Mouse (Mus musculus): ENCODE measurements around the gene Otop2. TPM values are rescaled to one million over a fixed set of nuclear protein-coding genes. Genes with fewer than 3 reads are reported as not detected.

Gene Otop2
- polyA plus RNA-seq, 1 experiment from 2014 or later, result not detected

DNA sequence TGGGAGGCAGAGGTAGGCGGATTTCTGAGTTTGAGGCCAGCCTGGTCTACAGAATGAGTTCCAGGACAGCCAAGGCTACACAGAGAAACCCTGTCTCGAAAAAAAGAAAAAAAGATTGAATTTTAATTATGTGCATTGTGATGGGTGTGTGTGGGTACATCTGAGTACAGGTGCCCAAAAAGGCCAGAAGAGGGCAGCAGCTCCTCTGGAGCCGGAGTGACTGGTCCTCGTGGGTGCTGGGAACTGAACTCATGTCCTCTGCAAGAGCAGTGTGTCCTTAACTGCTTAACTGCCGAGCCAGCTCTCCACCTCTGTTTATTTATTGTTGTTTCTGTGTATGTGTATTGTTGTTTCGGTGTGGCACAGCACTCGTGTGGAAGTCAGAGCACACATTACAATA lies 70.9 kb downstream of the Otop2 start:
- 88% methylated on average over 7 of the region's 7 CpGs for WGBS
- no peak for ATAC-seq (replicated peaks)

DNA sequence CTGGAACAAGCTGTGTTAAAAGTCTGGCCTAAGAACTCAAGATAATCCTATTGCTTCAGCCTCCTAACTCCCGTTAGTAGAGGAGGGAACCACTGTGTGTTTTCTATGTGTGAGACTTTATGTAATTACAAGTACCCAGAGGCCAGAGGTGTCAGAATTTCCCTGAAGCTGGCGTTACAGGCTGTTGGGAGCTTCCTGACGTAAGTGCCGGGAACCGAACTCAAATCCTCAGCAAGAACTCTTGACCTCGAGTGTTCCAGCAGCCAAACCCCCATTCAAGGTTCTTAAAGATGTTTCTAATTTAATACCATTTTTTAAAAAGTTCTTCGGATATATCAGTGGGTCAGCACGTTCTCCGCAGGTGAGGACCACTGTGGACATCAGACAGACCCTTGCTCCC lies 74.3 kb downstream of the Otop2 start:
- peak overlapping the region; percentile 87; the same call in 1 of the 2 replicates for H3K27ac ChIP-seq
- peak overlapping the region; percentile 80 for H3K4me2 ChIP-seq
- H3K36me3 ChIP-seq (replicated peaks), result no peaks in the 10 kb centered on the region
- H3K9ac ChIP-seq, result 0 out of 2 replicates have a peak overlapping the region, but pooled peaks have one; percentile 19
- no peaks in the 10 kb centered on the region for H3K9me3 ChIP-seq
- no peak for ATAC-seq (replicated peaks)
- 11% methylated on average over 9 of the region's 9 CpGs for WGBS
- peak overlapping the region; percentile 59 for H3K4me3 ChIP-seq
- H3K27me3 ChIP-seq (replicated peaks), result no peaks in the 10 kb centered on the region
- H3K4me1 ChIP-seq, result peaks cover 42% of the 10 kb centered on the region

More for the DNA sequence above, 70.9 kb downstream of the Otop2 start:
- Histone ChIP-seq H3K27me3 (replicated peaks) (no peaks in the 10 kb centered on the region; the same call in 1 of the 2 replicates), H3K9ac (no peak overlapping the region), H3K27ac (no peak overlapping the region), H3K4me3 (no peak overlapping the region), H3K4me1 (peaks cover 25% of the 10 kb centered on the region), H3K36me3 (replicated peaks) (no peaks in the 10 kb centered on the region), H3K9me3 (no peaks in the 10 kb centered on the region), H3K4me2 (no peak overlapping the region)

Other genes with a start within 250 kb of the Otop2 start
- gene Cd300e, start 245.0 kb upstream of the Otop2 start, polyA plus RNA-seq (2015; fragmentation: Nextera tagmentation; extraction: Ambion mirVana), result not detected in 2 replicates
- 0.49 and 1.1 TPM in 2 replicates for gene Rab37, start 215.7 kb upstream of the Otop2 start, polyA plus RNA-seq (2015; fragmentation: Nextera tagmentation; extraction: Ambion mirVana)
- 0.20 and 0.27 TPM in 2 replicates for gene Cd300lf, start 173.2 kb upstream of the Otop2 start, polyA plus RNA-seq (2015; fragmentation: Nextera tagmentation; extraction: Ambion mirVana)
- 46.4 and 54.6 TPM in 2 replicates for gene Slc9a3r1, start 143.8 kb upstream of the Otop2 start, polyA plus RNA-seq (2015; fragmentation: Nextera tagmentation; extraction: Ambion mirVana)
- gene Tmem104, start 119.7 kb upstream of the Otop2 start, polyA plus RNA-seq (2015; fragmentation: Nextera tagmentation; extraction: Ambion mirVana), result 12.6 and 15.3 TPM in 2 replicates
- gene Nat9, start 119.3 kb upstream of the Otop2 start, polyA plus RNA-seq (2015; fragmentation: Nextera tagmentation; extraction: Ambion mirVana), result 22.5 and 25.5 TPM in 2 replicates
- 0.21 and 0.26 TPM in 2 replicates for gene Grin2c, start 39.9 kb upstream of the Otop2 start, polyA plus RNA-seq (2015; fragmentation: Nextera tagmentation; extraction: Ambion mirVana)
- gene Fdxr, start 30.1 kb upstream of the Otop2 start, polyA plus RNA-seq (2015; fragmentation: Nextera tagmentation; extraction: Ambion mirVana), result 21.5 and 22.1 TPM in 2 replicates
- 0.96 and 1.0 TPM in 2 replicates for gene Fads6, start 9.5 kb upstream of the Otop2 start, polyA plus RNA-seq (2015; fragmentation: Nextera tagmentation; extraction: Ambion mirVana)
- gene Ush1g, start 14.9 kb downstream of the Otop2 start, polyA plus RNA-seq (2015; fragmentation: Nextera tagmentation; extraction: Ambion mirVana), result 0.09 and 0.18 TPM in 2 replicates
- 0.75 and 0.90 TPM in 2 replicates for gene Otop3, start 27.6 kb downstream of the Otop2 start, polyA plus RNA-seq (2015; fragmentation: Nextera tagmentation; extraction: Ambion mirVana)
- 67.0 and 67.2 TPM in 2 replicates for gene Hid1, start 60.6 kb downstream of the Otop2 start, polyA plus RNA-seq (2015; fragmentation: Nextera tagmentation; extraction: Ambion mirVana)
- gene Cdr2l, start 74.8 kb downstream of the Otop2 start, polyA plus RNA-seq (2015; fragmentation: Nextera tagmentation; extraction: Ambion mirVana), result 26.9 and 27.3 TPM in 2 replicates
- gene Mrpl58, start 96.6 kb downstream of the Otop2 start, polyA plus RNA-seq (2015; fragmentation: Nextera tagmentation; extraction: Ambion mirVana), result 182 and 191 TPM in 2 replicates
- 782 and 789 TPM in 2 replicates for gene Atp5h, start 112.8 kb downstream of the Otop2 start, polyA plus RNA-seq (2015; fragmentation: Nextera tagmentation; extraction: Ambion mirVana)
- 32.3 and 34.8 TPM in 2 replicates for gene Kctd2, start 113.0 kb downstream of the Otop2 start, polyA plus RNA-seq (2015; fragmentation: Nextera tagmentation; extraction: Ambion mirVana)
- gene Trim80, start 133.4 kb downstream of the Otop2 start, polyA plus RNA-seq (2015; fragmentation: Nextera tagmentation; extraction: Ambion mirVana), result not detected in 2 replicates
- gene Slc16a5, start 155.3 kb downstream of the Otop2 start, polyA plus RNA-seq (2015; fragmentation: Nextera tagmentation; extraction: Ambion mirVana), result 0.09 and 0.42 TPM in 2 replicates
- gene Armc7, start 168.5 kb downstream of the Otop2 start, polyA plus RNA-seq (2015; fragmentation: Nextera tagmentation; extraction: Ambion mirVana), result 20.6 and 20.9 TPM in 2 replicates
- 98.4 and 108 TPM in 2 replicates for gene Nt5c, start 184.7 kb downstream of the Otop2 start, polyA plus RNA-seq (2015; fragmentation: Nextera tagmentation; extraction: Ambion mirVana)
- gene Jpt1, start 207.2 kb downstream of the Otop2 start, polyA plus RNA-seq (2015; fragmentation: Nextera tagmentation; extraction: Ambion mirVana), result 1,600 and 1,616 TPM in 2 replicates
- 990 and 1,015 TPM in 2 replicates for gene Sumo2, start 229.1 kb downstream of the Otop2 start, polyA plus RNA-seq (2015; fragmentation: Nextera tagmentation; extraction: Ambion mirVana)